Mouse (Mus musculus) cortical plate, adult 2 months (tissue): ENCODE measurements around the gene Cbx4.

Experiments used
- CTCF ChIP-seq: fragments of 200-500 bp; IDR thresholded peaks from 2 replicates; pipeline ENCODE4 v1.5.1; 2011; ENCODE audit warnings: mild to moderate bottlenecking, control low read depth, low read length; ENCODE audit not compliant: insufficient read depth; ENCODE audit errors: extremely low read depth
- POLR2A ChIP-seq: fragments of 200-500 bp; IDR thresholded peaks from 2 replicates; pipeline ENCODE4 v1.6.1; 2011; ENCODE audit warnings: mild to moderate bottlenecking, low read length, control low read depth; ENCODE audit not compliant: insufficient read depth; ENCODE audit errors: extremely low read depth

GRCm38 (mm10) chr11:119036447-119036846 is 49.6 kb downstream of the Cbx4 start:
- TF ChIP-seq CTCF, result no peak
- no peak for TF ChIP-seq POLR2A
